Mouse (Mus musculus): Measurements from ENCODE around the gene Rcsd1. TPM values are rescaled to one million over a fixed set of nuclear protein-coding genes. Genes with fewer than 3 reads are reported as not detected.

Gene Rcsd1
- polyA plus RNA-seq, 1 experiment from 2014 or later = 53.7 TPM

DNA sequence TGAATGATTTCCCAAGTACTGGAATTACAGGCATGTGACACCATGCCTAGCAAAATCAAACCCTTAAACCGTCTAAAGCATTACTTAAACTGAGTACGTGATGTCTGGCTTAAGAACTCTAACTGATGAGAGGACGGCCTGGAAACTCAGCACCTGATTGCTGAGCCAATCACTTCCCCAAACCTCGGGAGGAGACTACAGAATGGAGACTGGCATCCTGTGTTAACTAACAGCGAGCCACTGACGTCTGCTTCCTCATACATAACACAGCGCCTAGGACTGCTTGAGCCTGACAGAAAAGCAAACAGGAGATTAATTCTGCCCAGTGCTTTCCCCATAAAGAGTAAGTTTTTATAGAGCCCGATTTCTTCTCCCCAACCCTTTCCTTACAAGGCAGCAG lies 105.4 kb downstream of the Rcsd1 start:
- WGBS = 89% methylated on average over 8 of the region's 8 CpGs
- Histone ChIP-seq H3K9me3 (replicated peaks; ENCODE audit: low read length) (no peaks in the 10 kb centered on the region), H3K4me3 (replicated peaks; ENCODE audit: low read depth, low read length) (no peak overlapping the region), H3K27ac (no peak overlapping the region), H3K27me3 (ENCODE audit: insufficient read depth, low read length) (no peaks in the 10 kb centered on the region), H3K36me3 (ENCODE audit: insufficient read depth, low read length) (peaks cover 42% of the 10 kb centered on the region), H3K9ac (ENCODE audit: low read depth, low read length) (no peak overlapping the region), H3K4me2 (ENCODE audit: low read length) (no peak overlapping the region), H3K4me1 (replicated peaks; ENCODE audit: insufficient read depth, low read length) (no peaks in the 10 kb centered on the region)
- DNase-seq (ENCODE audit: low spot score) = no peak
- ATAC-seq (replicated peaks; ENCODE audit: low FRiP score, low read depth) = no peak
- TF ChIP-seq CTCF (IDR thresholded peaks at IDR 0.05; ENCODE audit: low read depth) = no peak

DNA sequence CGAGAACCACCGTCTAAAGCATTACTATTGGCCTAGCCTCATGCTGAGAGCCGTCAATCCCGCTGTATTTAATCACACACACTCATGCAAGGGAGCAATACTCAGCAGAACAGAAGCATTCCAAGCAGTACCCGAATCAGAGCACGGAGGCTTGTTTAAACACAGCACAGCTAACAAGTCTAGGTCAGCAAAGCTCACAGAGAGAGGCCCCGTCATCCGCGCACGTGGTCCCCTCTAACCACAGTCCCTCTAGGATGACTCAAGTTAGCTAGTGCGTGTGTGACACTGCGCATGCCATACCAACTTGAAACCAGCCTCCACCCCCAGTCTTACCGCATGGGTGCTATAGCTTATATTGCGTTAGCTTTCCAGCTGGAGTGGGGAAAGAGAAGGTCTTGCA lies 106.3 kb downstream of the Rcsd1 start:
- H3K4me3 ChIP-seq (replicated peaks; ENCODE audit: low read depth, low read length) = no peak overlapping the region
- no peak for ATAC-seq (replicated peaks; ENCODE audit: low FRiP score, low read depth)

DNA sequence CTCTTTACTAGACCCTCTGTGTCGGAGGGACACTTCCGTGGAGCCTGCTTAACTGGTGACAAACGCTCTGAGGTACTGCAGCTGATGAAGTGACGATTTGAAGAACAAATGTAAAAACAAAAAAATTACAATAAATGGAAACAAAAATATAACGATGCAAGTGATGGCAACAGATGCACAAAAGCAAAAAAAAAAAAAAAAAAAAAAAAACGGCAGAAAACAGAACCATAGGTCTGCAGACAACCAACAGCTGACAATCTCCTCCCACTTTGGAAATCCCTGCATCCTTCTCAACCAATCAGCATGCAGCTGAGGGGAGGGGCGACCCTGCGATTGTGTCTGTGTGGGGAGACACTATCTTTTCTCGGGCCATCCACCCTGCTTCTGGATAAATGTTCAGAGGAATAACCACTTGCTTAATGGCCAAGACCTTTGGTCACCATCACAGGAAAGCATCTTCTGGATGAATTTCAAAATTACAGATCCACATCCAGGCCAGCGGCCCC lies 107.7 kb downstream of the Rcsd1 start:
- H3K4me1 ChIP-seq (replicated peaks; ENCODE audit: insufficient read depth, low read length) = no peaks in the 10 kb centered on the region
- H3K36me3 ChIP-seq (ENCODE audit: insufficient read depth, low read length) = peaks cover 42% of the 10 kb centered on the region
- 84% methylated on average over 10 of the region's 10 CpGs for WGBS
- no peaks in the 10 kb centered on the region for H3K9me3 ChIP-seq (replicated peaks; ENCODE audit: low read length)
- H3K4me3 ChIP-seq (replicated peaks; ENCODE audit: low read depth, low read length) = no peak overlapping the region
- no peak overlapping the region for H3K9ac ChIP-seq (ENCODE audit: low read depth, low read length)
- no peak for ATAC-seq (replicated peaks; ENCODE audit: low FRiP score, low read depth)
- H3K27ac ChIP-seq = no peak overlapping the region
- DNase-seq (ENCODE audit: low spot score) = no peak
- TF ChIP-seq CTCF (IDR thresholded peaks at IDR 0.05; ENCODE audit: low read depth) = no peak
- H3K27me3 ChIP-seq (ENCODE audit: insufficient read depth, low read length) = no peaks in the 10 kb centered on the region
- no peak overlapping the region for H3K4me2 ChIP-seq (ENCODE audit: low read length)

More for the DNA sequence above, 106.3 kb downstream of the Rcsd1 start:
- no peak for TF ChIP-seq CTCF (IDR thresholded peaks at IDR 0.05; ENCODE audit: low read depth)
- H3K36me3 ChIP-seq (ENCODE audit: insufficient read depth, low read length) = peaks cover 42% of the 10 kb centered on the region
- no peak overlapping the region for H3K4me2 ChIP-seq (ENCODE audit: low read length)
- H3K27ac ChIP-seq = no peak overlapping the region
- no peaks in the 10 kb centered on the region for H3K27me3 ChIP-seq (ENCODE audit: insufficient read depth, low read length)
- H3K4me1 ChIP-seq (replicated peaks; ENCODE audit: insufficient read depth, low read length) = no peaks in the 10 kb centered on the region
- no peak overlapping the region for H3K9ac ChIP-seq (ENCODE audit: low read depth, low read length)
- 90% methylated on average over 14 of the region's 14 CpGs for WGBS
- DNase-seq (ENCODE audit: low spot score) = no peak
- no peaks in the 10 kb centered on the region for H3K9me3 ChIP-seq (replicated peaks; ENCODE audit: low read length)

Small RNAs within 50 kb of the gene (microRNA-seq; reads per million reads assigned to microRNA genes)
- gene Gm44458 = not detected

Other genes with a start within 250 kb of the Rcsd1 start
- gene Dcaf6, start 249.3 kb downstream of the Rcsd1 start, polyA plus RNA-seq (2015; fragmentation: Nextera tagmentation; extraction: Ambion mirVana) = 20.6 and 22.7 TPM in 2 replicates
- 750 and 780 TPM in 2 replicates for gene Mpc2, start 249.1 kb downstream of the Rcsd1 start, polyA plus RNA-seq (2015; fragmentation: Nextera tagmentation; extraction: Ambion mirVana)
- 0.23 TPM in 1 of 2 replicates, not detected in the other for gene Adcy10, start 224.6 kb downstream of the Rcsd1 start, polyA plus RNA-seq (2015; fragmentation: Nextera tagmentation; extraction: Ambion mirVana)
- gene Mpzl1, start 75.2 kb downstream of the Rcsd1 start, polyA plus RNA-seq (2015; fragmentation: Nextera tagmentation; extraction: Ambion mirVana) = 186 and 191 TPM in 2 replicates
- gene Creg1, start 54.0 kb upstream of the Rcsd1 start, polyA plus RNA-seq (2015; fragmentation: Nextera tagmentation; extraction: Ambion mirVana) = 89.9 and 90.2 TPM in 2 replicates
- gene Cd247, start 78.9 kb upstream of the Rcsd1 start, polyA plus RNA-seq (2015; fragmentation: Nextera tagmentation; extraction: Ambion mirVana) = 0.47 and 0.67 TPM in 2 replicates